Mouse (Mus musculus) frontal cortex, postnatal 14 days (tissue): ENCODE measurements around the gene Trim6.
"Not testable (repeated sequence)": the region's sequence is repeated elsewhere in the genome, so short reads cannot be mapped to it uniquely, and the experiment has no call there.

Experiments used
- DNase-seq, 2 experiments: peaks; one replicate each; pipeline ENCODE4 v3.0.0; 2022; ENCODE audit warnings: low spot score in 2 of 2

The Trim6 gene

DNA sequence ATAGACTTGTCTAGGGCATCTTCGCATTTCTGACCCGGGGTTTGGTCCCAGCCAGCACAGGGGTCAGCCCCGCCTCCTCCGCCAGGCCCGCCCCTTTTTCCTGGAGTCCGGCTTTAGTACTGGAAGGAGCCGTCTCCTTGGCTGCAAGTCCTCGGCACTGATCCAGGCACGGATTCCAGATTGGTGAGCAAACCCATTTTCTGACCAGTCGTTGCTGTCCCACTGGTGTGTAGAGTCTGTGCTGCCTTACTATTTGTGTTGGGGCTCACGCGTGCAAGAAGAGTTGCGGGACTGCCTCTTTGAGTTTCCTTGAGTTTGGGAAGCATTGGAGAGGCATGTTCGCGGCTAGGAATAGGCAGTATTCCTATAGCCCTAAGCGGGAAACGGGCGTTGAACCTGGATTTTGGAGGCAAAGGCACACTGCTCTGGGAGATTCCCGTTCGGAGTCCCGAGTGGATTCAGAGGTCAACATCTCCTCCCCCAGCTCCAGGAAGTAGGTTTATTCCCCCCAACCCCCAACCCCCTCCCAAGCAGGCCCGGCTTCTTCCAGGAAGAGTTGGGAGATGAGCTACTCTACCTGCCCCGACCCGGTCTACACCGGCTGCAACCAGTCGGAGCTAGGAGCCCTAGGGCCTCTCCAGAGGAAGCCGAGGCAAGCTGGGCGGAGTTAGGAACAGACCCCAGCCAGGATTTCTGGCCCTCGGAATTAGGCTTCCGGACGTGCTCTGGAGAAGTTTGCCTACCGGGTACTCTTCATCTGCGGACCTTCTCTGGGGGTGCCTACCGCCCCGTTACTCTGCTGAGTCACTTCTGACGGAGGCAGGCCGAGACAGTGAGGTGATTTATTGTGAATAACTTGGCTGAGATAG, at the start of gene Trim6:
TSS of gene Trim6 (plus strand) at position 93 of the 869 bp plus-strand sequence.
- DNase-seq: peak in 1 of 2 experiments; percentile 8

DNA sequence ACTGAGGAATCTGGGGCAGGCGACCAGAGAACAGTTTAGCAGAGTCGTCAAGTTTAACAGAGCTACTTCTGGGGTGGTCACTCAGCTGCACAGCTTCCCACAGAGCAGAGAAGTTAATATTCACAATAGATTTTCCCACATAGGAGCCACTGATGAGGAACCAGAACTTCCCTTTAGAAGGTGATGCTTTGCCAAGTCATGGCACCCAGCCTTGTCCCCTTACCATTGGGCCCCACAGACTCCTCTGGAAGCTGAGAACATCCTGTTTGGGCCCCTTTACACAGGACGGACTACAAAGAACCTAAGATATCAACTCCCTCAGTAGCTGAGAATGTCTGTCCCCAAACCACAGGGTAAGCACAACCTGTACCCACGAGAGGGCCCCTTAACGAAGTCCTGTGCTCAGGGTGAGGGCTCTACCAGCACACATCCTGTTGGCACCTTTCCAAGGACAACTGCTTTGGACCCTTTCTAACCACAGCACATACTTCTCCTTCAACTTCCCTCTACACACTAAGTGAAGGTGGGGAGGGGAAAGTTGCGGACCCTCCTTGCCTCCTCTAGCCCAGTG, 48.9 kb upstream of the Trim6 start:
- no peak for DNase-seq

DNA sequence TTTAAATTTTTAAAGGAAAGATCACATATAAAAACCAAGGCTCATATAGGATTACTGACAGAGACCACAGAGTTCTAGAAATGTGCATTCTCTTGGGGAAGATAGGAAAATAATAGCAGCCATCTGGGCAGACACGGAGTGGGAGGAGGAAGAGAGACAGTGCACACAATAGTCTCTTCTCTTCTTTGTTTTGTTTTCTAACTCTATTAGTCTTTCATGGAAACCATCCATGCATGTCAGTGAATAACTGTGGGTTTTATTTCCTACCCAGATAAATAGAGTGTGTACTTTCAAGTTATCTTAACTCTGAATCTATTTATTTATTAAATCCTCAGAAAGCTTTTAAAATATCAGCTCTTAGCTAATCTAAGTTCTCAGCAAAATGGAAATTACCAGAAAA, 43.5 kb upstream of the Trim6 start:
- DNase-seq: no peak

DNA sequence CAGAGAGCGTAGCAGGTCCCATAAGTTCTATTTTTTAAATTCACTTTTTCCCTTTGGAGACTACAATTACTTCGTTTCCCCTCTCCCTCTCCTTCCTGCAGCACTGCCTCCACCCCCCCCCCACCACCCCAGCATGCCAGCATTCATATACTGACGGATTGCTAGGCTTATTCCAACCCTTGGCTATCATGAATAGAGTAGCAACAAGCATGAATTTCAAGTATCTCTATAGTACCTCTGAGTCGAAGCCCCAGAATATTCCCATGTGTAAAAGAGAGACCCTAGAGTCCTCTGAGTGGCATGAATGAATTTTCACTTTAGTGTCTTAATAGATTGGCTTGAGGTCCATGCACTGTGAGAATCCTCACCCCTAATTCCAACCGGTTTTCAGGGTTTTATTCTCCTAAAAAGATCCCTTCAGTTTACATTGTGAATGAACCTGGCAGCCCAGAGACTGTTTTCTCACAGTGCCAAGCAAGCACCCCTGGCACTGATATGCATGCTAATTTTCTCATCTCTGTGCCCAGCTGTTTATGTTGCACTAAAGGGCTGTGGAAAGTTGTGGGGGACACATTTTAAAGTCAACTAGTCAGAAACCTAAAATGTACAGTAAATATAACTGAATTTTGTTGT, 40.1 kb upstream of the Trim6 start:
- DNase-seq: no peak

DNA sequence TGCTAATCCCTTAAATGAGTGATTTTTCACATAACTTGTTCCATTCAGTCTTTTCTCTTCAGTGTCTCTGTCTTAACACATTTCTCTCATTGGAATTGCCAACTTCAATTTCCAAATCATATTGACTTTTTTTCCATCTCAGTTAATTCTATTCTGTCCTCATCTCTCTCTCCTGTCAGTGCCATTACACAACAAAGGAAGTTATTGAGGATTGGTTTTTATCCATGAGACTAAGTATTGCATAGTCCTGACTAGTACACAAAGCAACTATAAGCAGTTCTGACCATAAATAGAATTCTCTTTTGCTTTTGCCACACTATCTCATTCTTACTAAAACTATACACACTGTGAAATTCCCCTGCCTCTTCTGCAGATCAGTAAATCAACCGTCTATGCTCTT, 39.5 kb upstream of the Trim6 start:
- no peak for DNase-seq

DNA sequence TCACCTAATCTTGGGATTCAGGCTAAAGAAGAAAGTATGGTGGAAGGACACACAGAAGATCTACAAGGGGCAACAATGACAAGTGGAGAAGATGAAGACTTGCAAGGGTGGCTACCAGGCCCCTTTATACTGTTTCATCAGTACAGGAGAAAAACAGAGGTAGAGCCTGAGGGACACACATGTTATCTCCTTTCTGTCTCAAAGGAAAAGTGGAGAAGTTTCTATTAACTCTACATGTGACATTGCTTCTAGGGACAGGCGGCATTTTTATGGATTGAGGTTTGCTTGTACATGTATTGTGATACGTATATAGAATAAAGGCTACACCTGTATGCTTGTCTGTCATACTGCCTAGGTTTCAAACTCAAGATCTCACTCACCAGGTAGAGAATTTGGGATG, 35.3 kb upstream of the Trim6 start, which contains the start of gene Olfr648:
TSS of gene Olfr648 (minus strand) at position 101 of the 400 bp plus-strand sequence.
- no peak for DNase-seq

DNA sequence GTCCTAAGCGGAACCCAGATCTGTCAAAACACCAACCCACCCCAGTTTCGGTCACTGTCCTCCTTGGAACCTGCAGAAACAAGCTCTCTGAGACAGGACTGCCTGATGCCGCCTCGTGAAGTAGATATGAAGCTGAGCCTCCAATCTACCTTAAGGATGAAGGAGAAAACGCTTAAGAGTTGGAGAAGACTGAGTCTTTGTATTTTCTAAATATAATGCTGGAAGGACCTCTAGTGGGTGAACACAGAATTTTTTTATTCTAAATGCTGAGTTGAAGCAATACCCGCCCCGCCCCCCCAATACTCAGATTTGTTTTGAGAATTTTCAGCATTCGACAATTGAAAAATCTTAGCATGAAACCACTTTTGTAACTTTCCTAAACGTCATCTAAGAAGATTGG, 27.3 kb upstream of the Trim6 start:
- no peak for DNase-seq

- no peak for DNase-seq
These were observed 22.7 kb upstream of the Trim6 start, which contains the start of gene Olfr649 for GRCm38 (mm10) chr7:104195885-104196284. Gene Olfr649 (minus strand): TSS chr7:104195985.

DNA sequence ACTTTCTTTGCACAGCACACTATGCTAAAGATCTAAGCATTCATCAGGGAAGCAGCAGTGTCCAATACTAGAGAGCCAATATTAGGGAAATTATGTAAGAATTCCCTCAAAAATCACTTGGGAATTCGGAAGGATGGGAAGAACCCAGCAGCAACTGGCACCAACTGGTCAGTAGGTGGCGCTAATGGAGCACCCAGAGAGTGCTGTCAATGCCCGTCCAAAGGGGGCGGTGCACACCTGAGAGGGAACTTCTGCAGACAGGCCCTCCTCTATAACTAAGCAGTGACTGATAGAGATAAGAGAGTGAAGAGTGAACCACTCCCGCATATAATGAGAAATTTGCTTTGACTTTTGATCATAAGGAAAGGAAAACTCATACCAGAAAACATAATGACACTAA, 18.8 kb upstream of the Trim6 start:
- peak in 1 of 2 experiments; percentile 20 for DNase-seq

DNA sequence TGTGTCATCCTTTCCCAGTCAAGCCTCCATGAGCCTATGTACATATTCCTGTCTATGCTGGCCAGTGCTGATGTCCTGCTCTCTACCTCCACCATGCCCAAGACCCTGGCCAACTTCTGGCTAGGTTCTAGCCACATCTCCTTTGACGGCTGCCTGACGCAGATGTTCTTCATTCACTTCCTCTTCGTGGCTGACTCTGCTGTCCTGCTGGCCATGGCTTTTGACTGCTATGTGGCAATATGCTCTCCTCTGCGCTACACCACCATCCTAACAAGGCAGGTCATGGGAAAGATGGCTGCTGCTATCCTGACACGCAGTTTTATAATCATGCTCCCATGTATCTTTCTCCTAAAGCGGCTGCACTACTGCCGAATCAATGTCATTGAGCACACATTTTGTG, 12.4 kb upstream of the Trim6 start:
- DNase-seq: no peak

DNA sequence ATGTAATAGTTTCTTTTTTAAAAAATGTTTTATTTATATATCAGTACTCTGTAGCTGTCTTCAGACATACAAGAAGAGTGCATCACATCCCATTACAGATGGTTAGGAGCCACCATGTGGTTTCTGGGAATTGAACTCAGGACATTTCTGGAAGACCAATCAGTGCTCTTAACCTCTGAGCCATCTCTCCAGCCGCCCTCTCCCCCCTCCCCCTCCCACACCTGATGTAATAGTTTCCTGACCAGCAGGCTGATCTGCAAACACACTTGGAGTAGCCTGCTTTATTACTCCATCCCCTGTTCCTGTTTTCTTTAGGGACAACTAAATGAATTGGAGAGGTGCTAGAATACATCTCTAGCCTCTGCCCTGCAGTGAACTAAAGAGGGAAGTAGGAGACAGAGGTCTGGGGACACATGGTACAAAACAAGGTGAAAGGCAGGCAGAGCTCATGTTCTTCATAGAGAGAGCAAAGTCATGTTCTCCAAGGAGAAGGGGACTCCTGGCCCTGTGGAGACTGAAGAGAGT, 2.5 kb upstream of the Trim6 start:
- no peak for DNase-seq

GRCm38 (mm10) chr7:104217881-104218280, 712 bp upstream of the Trim6 start:
- DNase-seq: no peak

GRCm38 (mm10) chr7:104231203-104231602, 12.6 kb downstream of the Trim6 start:
- no peak for DNase-seq

DNA sequence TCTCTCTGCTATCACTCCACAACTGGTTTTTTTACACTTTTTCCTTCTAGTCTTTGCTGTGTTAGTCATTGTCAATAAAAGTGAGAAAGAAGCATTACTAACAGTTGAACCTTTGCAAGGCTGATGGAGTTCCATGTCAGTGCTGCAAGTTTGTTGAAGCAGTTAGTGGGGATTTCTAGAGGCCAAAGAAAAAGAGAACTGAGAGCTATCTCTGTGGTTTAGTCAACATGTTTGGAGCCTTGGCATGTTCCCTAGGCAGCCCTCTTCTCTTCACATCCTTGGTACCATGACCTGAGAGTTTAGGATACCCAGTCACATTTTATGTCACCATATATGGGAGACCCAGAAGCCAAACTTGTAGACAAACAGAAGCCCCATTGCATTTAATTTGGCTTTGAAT, 22.3 kb downstream of the Trim6 start:
- no peak for DNase-seq

DNA sequence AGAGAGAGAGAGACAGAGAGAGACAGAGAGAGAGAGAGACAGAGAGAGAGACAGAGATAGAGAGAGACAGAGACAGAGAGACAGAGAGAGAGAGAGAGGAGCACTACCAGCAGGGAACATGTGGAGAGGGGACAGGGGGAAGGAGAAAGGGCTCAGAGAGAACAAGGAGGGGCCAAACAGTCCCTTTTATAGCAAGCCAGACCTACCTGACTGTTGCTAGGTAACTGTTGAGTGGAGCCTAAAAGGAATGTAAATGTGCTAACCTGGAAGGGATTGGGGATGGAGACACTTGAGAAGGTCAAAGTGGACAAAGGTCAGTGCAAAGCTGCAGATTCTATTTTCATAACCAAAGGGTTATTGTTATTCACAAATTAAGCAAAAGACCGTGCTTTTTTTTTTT, 25.0 kb downstream of the Trim6 start:
- no peak for DNase-seq

GRCm38 (mm10) chr7:104244287-104245181, 25.9 kb downstream of the Trim6 start, which contains the start of gene Trim34a:
Gene Trim34a (plus strand): TSS chr7:104244457.
- peak in 1 of 2 experiments; percentile 11 for DNase-seq

DNA sequence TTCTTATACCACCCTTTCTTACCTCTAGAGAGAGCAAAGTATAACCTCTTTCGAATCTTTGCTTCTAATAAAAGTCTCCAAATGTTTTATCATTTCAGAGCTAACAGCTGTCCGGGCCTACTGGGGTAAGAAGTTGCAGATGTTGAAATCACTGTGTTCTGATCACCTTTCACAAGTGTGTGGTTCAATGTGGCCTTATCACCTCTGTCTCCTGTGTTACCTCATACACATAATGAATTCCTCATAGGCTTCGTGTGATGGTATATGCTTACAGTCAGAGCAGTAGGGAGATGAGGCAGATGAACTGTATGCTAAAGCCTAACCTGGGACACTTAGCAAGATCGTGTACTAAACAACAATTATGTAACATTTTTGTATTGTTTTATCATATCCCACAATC, 41.8 kb downstream of the Trim6 start:
- DNase-seq: not testable (repeated sequence)

- DNase-seq: not testable (repeated sequence)
These were observed 46.7 kb downstream of the Trim6 start for GRCm38 (mm10) chr7:104265335-104265734.

DNA sequence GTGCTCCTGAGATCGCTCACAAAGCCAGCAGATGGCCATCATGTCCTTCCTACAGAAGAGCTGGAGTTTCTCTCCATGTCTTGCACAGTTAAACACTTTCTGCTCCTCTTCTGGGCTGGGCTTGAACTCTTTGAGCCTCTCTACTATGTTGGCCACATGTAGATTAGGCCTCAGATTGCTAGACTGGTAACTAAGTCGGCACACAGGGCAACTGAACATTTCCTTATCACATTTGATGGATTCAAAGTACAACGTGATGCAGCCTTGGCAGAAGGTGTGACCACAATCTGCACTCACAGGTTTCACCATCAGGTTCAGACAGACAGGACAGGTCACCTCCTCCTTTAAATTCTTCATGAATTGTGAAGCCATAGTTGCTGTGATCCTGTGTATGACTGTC, 60.8 kb downstream of the Trim6 start:
- DNase-seq: not testable (repeated sequence)
